Mouse (Mus musculus): ENCODE data around the gene Tmem211.

GRCm38 (mm10) chr5:113216328-113216960 is 10.3 kb upstream of the Tmem211 start:
- TF ChIP-seq POLR2A (IDR thresholded peaks at IDR 0.05; ENCODE audit: low read depth, low read length) (no peak), CTCF (IDR thresholded peaks at IDR 0.05; ENCODE audit: borderline replicate concordance, insufficient read depth, low read length) (no peak)

Measured in embryonic fibroblast, embryonic 13.5 days (primary cell).